Mouse (Mus musculus) natural killer cell, adult 2 months (primary cell): Measurements from ENCODE around the gene Plaa.

Experiments used
- DNase-seq, 2 experiments: peaks; one replicate each; pipeline ENCODE4 v3.0.0; 2022; ENCODE audit warnings: low spot score in 2 of 2

Gene Plaa

DNA sequence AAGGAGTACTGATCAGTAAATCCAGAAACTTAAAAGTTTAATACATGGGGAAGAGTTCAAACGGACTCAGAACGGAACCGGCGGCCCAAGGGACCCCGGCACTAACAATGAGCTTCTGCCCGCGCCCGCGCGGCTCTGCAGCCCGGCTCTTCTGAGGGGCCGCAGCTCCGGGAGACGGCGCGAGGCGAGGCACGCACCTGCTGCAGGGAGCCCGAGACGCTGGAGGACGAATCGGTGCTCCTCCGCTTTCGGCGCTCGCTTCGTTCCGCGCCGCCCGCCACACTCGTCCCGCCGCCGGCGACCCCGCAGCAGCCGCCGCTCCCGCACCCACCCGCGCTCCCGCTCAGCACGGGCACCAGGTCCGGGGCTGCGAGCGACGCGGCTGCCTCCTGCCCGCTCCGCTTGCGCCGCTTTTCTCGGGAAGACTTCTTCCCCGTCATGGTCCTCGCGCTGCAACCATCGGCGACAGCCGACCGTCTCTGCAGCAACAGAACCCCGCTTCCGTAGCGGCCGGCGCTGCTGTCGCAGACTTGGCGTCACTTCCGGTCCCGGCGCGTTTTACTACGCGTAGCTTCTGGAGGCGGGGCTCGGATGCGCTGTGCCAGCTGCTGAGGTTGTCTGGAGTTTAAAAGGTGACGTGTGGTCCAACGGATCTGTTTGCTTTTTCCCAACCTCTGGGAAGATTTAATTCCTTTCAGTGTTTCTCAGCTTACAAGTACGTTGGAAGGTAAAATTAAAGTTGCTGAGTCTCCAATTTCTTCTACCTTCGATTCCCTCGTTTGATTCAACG lies 46.6 kb downstream of the Plaa start, which contains the start of the genes Gm10306 and Caap1:
TSS of gene Gm10306 (plus strand) at position 282 of the 790 bp plus-strand sequence.
TSS of gene Caap1 (minus strand) at position 532 of the 790 bp plus-strand sequence.
- DNase-seq, result peak; percentile 86 to 90

- no peak for DNase-seq
Observed at GRCm38 (mm10) chr4:94554955-94555494, 48.0 kb downstream of the Plaa start.

GRCm38 (mm10) chr4:94544321-94544720 lies 58.7 kb downstream of the Plaa start:
- no peak for DNase-seq

GRCm38 (mm10) chr4:94543041-94543440 lies 60.0 kb downstream of the Plaa start:
- DNase-seq, result no peak

DNA sequence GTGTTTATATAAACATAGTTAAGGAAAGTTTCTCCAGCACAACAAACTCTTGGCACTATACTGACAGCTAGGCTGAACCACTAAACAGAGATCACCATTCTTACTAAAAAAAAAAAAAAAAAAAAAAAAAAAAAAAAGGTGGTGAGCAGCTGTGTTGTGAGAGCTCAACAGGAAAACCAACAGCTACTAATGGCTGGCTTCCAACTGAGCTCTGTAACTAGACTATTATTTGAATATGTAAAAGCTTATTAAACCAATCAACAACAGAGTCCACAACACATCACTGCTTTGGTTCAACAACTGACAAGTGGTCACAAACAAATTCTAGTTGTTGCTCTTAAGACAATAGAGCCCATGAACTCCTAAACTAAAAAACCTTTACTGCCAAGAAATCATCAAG lies 69.8 kb downstream of the Plaa start:
- DNase-seq, result no peak

DNA sequence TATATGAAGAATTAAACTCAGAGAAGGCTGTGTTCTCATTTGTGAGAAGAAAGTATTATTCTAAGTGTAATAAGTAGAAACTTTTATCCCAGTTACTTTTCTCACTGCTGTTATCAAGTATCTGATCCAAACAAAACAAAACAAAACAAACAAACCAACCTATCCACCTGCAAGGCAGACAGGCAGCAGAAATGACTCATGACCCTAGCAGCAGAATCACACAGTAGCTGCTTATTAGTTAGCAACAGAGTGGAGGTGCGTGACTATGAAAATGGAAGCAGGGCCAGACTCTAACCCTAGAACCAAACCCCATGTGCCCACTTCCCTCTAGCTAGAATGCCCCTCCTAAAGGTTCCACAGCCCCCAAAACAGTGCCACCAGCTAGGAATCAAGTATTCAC lies 73.6 kb downstream of the Plaa start:
- DNase-seq, result no peak

GRCm38 (mm10) chr4:94523321-94523720 lies 79.7 kb downstream of the Plaa start:
- DNase-seq, result no peak

DNA sequence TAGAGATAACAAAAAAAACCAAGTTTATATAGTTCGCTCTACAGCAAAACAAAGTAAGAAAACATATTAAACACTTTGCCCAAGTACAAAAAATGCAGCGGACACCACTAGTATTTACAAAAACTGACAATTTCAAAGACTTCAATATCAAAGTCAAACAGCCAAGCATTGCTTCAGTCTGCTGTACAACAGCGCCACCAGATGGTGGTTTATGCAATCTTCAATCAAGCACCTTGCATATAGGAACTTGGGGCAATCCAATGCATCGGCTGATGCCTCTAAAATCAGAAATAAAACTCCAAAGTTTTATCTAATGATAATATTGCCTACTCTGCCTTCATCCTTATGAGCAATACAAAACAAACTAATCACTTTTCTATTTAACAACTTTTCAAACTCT lies 85.4 kb downstream of the Plaa start:
- peak; percentile 2 to 12 for DNase-seq
